Mouse (Mus musculus): Measurements from ENCODE around the gene Dhx37.
"Not testable (repeated sequence)": the region's sequence is repeated elsewhere in the genome, so short reads cannot be mapped to it uniquely, and the experiment has no call there.

Dhx37 gene

DNA sequence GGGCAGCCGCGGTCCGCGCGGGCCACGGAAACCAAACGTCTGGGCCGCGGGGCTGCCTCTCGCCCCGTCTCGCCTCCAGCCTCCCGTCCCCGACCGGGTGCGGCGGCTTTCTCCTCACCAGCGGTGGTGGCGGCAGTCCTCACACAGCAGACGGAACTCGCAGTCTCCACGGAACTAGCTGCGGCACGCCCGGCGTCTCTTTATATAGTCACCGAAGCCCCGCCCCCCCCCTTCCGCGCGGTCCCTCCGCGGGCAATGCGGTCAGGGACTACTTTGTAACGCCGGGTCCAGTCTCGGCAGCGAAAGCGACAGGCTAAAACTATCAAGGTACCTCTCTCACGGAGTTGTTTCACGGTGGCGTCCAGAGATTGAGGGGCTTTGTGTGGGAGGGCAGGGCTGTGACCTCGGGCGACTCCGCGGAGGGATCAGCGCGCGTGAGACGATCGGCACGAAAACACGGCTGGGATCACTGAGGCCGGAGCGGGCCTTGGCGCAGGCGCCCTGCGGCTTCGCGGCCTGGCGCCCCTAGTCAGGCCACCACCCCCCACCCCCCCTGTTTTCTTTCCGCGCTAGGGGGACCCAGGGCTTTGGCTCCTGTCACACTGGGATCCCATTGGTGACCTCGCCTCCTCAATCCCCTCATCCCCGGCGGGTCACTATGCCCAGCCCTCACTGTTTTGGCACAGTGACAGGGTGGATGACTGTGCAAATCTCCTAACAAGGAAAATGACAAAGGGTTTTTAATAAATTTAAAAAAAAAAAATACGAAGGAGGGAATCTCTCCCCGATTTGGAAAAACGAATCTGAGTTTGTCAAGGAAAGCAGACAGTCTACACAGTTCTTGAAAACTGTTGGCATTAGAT, 44.1 kb downstream of the Dhx37 start, which contains the start of gene Ubc:
Gene Ubc, minus strand, starts transcription at position 624 of the 863 bp plus-strand sequence.
- peak; percentile 90 for DNase-seq (ENCODE audit: low spot score)

DNA sequence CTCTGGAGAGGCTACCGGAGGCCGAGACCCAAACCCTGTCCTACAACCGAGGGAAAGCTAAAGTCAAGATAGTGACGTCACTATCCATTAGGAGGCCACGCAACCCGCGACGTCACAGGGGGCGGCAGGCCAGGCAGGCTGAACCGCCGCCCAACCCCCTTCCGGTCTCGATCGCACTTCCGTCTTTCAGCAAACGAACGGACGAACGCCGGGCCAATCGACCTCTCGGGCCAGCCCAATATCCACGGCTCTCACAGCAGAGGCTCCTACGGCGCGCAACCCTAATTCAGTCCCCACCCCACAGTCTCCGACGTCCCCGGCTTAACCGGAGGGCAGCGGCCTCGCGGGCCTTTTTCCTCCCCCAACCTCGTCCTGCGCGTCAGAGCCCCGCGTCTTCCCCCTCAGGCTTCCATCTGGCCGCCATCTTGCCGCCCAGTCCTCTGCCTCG, 44.8 kb downstream of the Dhx37 start, which contains the start of gene Gm10382:
Gene Gm10382, plus strand, starts transcription at position 192 of the 448 bp plus-strand sequence.
- peak; percentile 66 for DNase-seq (ENCODE audit: low spot score)

DNA sequence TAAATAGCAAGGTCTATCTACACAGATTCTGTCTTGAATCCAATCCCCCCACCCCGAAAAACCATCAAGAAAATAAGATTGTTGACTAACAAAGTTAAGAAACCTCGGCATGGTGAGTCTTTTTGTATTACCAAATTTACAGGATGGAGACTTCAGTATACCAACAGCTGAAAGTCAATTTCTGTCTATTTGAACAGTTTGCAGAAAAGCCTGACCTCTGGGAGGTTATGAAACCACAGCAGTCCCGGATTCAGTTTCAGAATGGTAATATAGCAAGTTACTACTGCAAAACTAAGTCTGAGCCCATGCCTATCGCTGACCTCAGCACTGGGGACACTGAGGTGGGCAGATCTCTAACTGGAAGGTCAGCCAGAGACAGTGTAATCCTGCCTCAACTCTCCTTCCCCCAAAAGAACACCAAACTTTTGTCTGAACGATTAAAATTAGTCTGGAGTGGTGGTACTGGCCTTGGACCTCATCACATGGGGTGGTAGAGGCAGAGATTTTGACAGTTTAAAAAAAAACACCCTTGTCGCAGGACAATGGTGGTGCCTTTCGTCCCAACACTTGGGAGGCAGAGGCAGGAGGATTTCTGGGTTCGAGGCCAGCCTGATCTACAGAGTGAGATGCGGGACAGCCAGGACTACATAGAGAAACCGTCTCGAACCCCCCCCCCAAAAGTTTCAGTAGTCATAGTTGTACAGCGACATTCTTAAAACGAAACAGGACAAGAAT, 45.4 kb downstream of the Dhx37 start:
- DNase-seq (ENCODE audit: low spot score): no peak

GRCm38 (mm10) chr5:125387295-125387694, 46.6 kb downstream of the Dhx37 start:
- not testable (repeated sequence) for DNase-seq (ENCODE audit: low spot score)

DNA sequence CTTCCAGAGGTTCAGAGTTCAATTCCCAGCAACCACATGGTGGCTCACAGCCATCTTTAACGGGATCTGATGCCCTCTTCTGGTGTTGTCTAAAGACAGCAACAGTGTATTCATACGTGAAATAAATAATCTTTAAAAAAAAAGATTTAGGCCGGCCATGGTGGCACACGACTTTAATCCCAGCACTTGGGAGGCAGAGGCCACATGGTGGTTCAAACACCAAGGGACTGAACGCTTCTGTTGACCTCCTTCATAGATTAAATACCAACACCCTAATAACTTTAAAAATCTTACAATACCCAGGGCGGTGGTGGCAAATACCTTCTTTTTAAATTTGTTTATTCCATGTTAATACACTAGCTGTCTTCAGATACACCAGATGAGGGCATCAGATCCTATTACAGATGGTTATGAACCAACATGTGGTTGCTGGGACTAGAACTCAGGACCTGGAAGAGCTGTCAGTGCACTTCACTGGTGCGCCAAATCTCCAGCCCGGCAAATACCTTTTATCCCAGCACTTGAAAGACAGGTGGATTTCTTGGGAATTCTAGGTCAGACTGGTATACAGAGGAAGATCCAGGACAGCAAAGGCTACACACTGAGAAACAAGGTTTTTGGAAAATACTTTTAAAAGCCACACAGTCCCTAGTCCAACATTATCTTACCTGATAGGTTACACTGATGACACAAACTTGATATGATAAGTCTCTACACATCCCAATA, 48.5 kb downstream of the Dhx37 start:
- DNase-seq (ENCODE audit: low spot score): no peak

DNA sequence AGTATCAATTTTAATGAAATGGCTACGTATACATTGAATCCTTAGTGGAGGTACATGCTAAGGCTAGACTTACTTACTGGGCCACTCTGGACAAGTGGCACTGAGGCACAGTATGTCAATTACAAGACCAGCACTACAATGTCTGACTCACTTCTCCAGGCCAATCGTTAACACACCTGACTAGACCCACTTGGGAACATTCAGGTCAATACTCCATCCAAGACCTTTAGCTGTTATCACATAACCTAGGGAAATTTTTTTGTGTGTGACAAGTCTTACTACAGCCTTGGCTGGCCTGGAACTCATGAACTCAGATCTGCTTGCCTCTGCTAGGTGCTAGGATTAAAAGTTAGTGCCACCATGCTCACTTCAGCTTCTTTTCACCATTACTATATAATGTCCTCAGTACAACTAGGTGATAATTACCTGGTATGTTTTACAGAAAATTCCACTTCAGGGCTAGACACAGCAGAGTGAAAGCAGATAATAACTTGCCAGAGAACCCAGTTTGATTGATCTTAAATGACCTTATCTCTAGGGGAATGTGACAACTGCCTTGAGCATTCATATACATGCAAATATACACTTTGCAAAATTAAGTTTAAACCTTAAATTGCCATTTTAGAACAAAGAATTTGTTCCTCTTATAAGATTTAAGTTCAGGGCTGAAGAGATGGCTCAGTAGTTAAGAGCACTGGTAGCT, 49.3 kb downstream of the Dhx37 start:
- no peak for DNase-seq (ENCODE audit: low spot score)

DNA sequence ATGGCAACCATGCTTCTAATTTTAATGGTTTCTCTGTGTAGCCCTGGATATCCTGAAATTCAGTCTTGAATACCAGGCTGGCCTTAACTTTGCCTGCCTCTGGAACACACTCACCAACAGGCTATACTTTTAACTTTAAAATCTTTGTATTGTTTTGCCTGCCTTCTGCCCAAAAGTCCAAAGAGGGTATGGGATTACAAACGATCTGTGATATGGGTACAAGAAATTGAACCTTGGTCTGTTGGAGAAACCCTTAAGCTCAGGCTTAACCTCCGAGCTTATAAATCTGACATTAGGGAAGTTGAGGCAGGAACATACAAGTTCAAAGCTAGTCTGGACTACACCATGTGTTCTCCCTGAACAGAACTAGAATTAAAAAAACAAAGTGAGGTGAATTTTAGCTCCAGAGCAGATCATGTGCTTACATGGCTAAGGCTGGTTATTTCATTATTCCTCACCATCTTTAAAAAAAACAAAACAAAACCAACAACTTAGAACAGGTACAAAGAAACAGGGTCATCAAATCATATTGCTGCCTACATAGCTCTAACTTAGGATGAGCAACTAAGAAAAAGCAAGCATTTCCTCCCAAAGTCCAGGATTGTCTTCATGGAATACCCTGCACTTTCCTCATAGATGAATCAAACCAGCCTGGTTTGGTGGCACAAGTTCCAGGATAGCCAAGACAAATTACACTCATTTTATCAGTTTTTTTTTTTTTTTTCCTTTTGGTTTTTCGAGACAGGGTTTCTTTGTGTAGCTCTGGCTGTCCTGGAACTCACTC, 50.1 kb downstream of the Dhx37 start:
- no peak for DNase-seq (ENCODE audit: low spot score)

DNA sequence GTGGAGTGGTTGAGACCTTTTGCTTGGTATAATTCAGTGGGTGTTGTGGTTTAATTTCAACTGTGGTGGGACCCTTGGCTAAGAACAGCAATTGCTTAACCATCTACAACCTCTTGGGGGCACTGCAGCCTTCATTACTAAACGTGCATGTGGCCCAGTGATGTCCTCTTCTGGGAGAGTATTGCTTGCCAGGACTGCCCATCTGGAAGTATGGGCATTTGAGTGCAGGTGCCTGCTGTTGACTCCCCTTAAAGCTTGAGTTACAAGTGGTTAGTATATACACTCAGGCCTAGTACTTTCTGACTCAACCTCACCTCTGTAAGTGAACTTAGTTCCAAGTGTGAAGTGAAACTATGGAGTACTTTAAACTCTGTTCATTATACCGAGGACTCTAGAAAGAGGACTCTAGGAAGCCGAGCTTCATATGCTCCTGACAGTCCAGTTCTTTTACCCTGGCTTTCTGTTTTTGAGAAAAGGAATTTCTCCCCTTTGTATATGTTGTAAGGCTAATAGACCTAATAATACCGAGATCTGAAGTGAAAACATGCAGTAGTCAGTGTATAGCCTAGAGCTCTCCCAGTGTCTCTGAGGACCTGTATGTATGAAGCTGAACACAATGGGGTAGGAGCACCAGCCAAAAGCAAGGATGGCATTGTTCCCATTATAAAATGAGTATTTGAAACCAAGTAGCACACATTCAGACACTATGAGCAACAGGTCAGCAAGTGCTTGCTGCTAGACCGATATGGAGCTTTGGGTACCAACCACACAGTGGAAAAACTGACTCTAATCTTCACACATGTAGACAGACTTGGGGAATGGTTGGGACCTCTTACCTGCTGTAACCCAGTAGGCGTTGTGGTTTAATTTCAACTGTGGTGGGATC, 51.0 kb downstream of the Dhx37 start:
- DNase-seq (ENCODE audit: low spot score): peak; percentile 37

GRCm38 (mm10) chr5:125381954-125382672, 51.8 kb downstream of the Dhx37 start:
- no peak for DNase-seq (ENCODE audit: low spot score)

- no peak for DNase-seq (ENCODE audit: low spot score)
Measured at GRCm38 (mm10) chr5:125378919-125379318, 55.0 kb downstream of the Dhx37 start.

GRCm38 (mm10) chr5:125377214-125377613, 56.7 kb downstream of the Dhx37 start:
- DNase-seq (ENCODE audit: low spot score): no peak

DNA sequence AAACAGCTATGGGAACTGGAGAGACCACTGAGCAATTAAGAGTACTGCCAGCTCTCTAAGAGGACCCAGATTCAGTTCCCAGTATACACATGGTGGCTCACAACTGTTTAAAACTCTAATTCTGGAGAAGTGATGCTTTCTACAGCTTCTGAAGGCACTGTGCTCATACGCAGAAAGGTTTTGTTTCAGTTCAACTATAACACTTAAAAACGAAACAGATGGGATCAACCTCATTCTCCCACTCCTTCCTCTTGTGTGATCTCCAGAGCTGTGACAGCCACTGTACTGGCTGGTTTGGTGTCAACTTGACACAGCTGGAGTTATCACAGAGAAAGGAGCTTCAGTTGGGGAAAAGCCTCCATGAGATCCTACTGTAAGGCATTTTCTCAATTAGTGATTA, 58.0 kb downstream of the Dhx37 start:
- DNase-seq (ENCODE audit: low spot score): no peak

DNA sequence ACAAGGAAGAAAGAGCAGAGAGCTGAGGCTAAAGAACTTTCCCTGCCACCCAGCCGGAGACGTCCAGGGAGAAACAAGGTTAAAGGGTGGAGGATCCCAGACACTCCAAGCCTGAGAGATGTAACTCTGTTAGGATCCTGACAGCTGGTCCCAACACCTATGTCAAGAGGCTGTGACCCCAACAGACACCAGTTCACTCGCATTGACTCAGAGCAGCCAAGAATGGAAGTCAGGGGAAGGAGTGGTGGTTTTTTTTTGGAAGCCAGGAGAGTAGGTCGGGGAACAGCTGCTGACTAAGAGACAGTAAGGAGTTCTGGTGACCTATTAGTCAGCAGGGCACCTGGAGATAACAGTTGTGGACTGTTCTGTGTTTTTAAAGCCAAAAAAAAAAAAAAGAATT, 61.9 kb downstream of the Dhx37 start:
- DNase-seq (ENCODE audit: low spot score): no peak

DNA sequence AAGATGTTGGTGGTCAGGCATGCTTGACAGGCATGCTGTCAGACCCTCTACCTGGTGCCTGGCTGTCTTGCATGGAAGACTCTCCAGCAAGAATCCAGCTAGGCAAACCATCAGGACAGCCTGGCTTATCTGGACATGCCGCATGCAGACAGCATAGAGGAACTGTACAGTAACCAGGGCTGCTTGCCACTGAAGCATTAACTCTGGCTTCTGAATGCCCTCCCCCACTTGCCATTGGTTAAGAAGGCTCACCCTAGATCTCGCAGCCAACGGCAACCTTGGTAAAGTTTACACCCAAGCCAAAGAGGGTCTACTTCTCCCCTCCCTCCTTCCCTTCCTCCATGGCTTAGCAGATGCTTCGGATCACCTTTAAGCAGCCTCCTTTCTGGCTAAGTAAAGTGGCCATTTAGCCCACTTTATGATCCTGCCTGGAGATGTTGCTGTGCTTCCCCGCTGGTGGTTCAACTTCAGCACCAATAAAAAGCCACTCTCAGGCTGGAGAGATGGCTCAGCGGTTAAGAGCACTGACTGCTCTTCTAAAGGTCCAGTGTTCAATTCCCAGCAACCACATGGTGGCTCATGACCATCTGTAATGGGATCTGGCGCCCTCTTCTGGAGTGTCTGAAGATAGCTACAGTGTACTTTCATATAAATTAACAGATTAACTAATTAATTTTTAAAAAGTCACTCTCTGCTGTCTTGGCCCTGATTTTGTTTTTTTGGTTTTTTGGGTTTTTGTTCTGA, 62.8 kb downstream of the Dhx37 start:
- no peak for DNase-seq (ENCODE audit: low spot score)

DNA sequence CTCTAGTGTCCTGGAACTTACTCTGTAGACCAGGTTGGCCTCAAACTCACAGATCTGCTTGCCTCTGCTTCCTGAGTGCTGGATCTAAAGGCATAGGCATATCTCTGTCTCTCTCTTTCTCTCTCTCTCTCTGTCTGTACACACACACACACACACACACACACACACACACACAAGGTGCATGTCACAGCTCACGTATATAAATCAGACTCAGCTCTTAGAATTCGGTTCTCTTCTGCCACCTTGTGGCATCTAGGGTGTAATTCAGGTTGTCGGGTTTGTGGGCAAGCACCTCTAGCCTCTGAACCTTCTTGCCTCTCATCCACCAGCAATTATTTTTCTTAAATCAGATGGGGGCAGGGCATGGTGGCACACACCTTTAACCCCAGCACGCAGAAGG, 65.4 kb downstream of the Dhx37 start:
- DNase-seq (ENCODE audit: low spot score): no peak

DNA sequence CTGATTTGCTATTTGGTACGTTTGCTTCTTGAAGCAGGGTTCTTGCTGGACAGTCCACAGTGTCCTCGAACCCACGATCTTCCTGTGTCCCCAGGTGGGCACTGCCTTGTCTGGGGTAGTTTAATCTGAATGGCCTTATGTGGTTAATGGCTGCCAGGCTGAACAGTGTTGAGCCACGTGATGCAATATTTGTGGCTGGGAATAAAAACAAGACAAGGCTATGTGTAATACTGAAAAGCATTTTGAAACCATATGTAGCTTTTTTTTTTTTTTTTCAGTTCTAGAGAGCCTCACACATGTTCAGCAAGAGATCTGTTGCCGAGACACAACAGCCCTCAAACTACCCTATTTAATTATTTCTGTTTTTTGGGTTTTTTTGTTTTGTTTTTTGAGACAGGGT, 65.8 kb downstream of the Dhx37 start:
- no peak for DNase-seq (ENCODE audit: low spot score)

GRCm38 (mm10) chr5:125364851-125365429, 69.0 kb downstream of the Dhx37 start:
- no peak for DNase-seq (ENCODE audit: low spot score)

- DNase-seq (ENCODE audit: low spot score): no peak
Measured at GRCm38 (mm10) chr5:125363894-125364293, 70.0 kb downstream of the Dhx37 start.
